Mouse (Mus musculus) lung, adult 2 months (tissue): Measurements from ENCODE around the gene Lexm.

ENCODE experiments used
- CTCF ChIP-seq: fragments of 200-500 bp; IDR thresholded peaks from 2 replicates; pipeline ENCODE4 v1.5.1; 2011; ENCODE audit warnings: mild to moderate bottlenecking, low read length, control low read depth; ENCODE audit not compliant: insufficient read depth
- POLR2A ChIP-seq: fragments of 200-500 bp; IDR thresholded peaks from 2 replicates; pipeline ENCODE4 v1.6.1; 2011; ENCODE audit warnings: low read depth, mild to moderate bottlenecking, control low read depth, low read length, borderline replicate concordance; ENCODE audit errors: extremely low read depth

DNA sequence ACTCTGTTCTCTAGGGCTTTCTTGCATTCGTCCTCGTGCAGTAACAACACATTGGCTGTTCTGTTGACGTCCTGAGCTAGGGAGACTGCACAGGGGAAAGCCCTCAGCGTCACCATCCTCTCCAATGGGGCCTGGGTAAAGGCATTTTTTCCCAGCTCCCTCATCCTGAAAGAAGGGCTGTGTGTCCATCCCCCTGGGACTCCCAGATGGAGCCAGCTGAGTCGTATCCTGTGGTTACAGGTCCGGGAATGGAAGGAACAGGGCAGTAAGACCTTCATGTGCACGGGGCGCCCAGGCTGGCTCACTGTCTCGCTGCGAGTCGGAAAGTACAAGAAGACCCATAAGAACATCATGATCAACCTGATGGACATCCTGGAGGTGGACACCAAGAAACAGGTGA lies 52.9 kb downstream of the Lexm start:
- no peak for TF ChIP-seq CTCF
- no peak for TF ChIP-seq POLR2A
